In genomic region chr14:66528135-66528534, GRCm38 (mm10) we compare ENCODE assay signal across 20 mouse cellular contexts.
DNase-seq lines count a peak whose midpoint lies in the region; ATAC-seq and TF ChIP-seq lines count a peak whose summit lies in the region.
"Had no signal": no experiment of that assay in that cellular context is flagged by ENCODE, and none has a peak within 500 bp of the region (broad histone marks: within the 10 kb centered on the region; RNA-seq: fewer than 3 reads in every experiment).

No protein-coding gene starts in this region.

- TF ChIP-seq CTCF in left cerebral cortex, adult 2 months (IDR thresholded peaks at IDR 0.05) = no peak

- H3K9ac ChIP-seq in forebrain, embryonic 11.5 days (ENCODE audit: low read length) = no peak overlapping the region
- H3K9ac ChIP-seq in forebrain, embryonic 14.5 days (ENCODE audit: low read length) = no peak overlapping the region
- no peak overlapping the region for H3K9ac ChIP-seq in limb, embryonic 14.5 days (ENCODE audit: low read depth, low read length, severe bottlenecking)
- H3K9ac ChIP-seq: hindbrain, embryonic 15.5 days; liver, embryonic 14.5 days had no signal

- no peak overlapping the region for H3K4me2 ChIP-seq in forebrain, embryonic 11.5 days (ENCODE audit: low read depth, low read length, severe bottlenecking)
- no peak overlapping the region for H3K4me2 ChIP-seq in forebrain, embryonic 14.5 days (ENCODE audit: low read length)
- H3K4me2 ChIP-seq in limb, embryonic 14.5 days (replicated peaks; ENCODE audit: low read depth, low read length, severe bottlenecking) = no peak overlapping the region
- H3K4me2 ChIP-seq: hindbrain, embryonic 15.5 days; midbrain, embryonic 11.5 days had no signal

- H3K4me1 ChIP-seq in forebrain, embryonic 11.5 days (replicated peaks; ENCODE audit: control insufficient read depth, insufficient read depth, low read length) = no peaks in the 10 kb centered on the region
- H3K4me1 ChIP-seq in forebrain, embryonic 14.5 days (ENCODE audit: control insufficient read depth, insufficient read depth, low read length) = no peaks in the 10 kb centered on the region
- no peaks in the 10 kb centered on the region for H3K4me1 ChIP-seq in limb, embryonic 14.5 days (ENCODE audit: control insufficient read depth, insufficient read depth, low read length)

- H3K4me3 ChIP-seq in forebrain, embryonic 11.5 days (ENCODE audit: low read depth, low read length) = no peak overlapping the region
- no peak overlapping the region for H3K4me3 ChIP-seq in forebrain, embryonic 14.5 days (ENCODE audit: low read depth, low read length)
- H3K4me3 ChIP-seq in left cerebral cortex, adult 2 months = no peak overlapping the region
- no peak overlapping the region for H3K4me3 ChIP-seq in limb, embryonic 14.5 days (replicated peaks; ENCODE audit: low read length)
- H3K4me3 ChIP-seq: gastrocnemius, adult 2 months; heart, adult 2 months; hindbrain, embryonic 15.5 days had no signal

- intact Hi-C loops in left cerebral cortex, adult 2 months (cut with DNase I) = loop anchor here (5.0 kb wide), 1 partner anchor 71 kb away; no protein-coding TSS in a partner anchor

- no peaks in the 10 kb centered on the region for H3K27me3 ChIP-seq in forebrain, embryonic 11.5 days (ENCODE audit: control insufficient read depth, insufficient read depth, low read length)
- H3K27me3 ChIP-seq in forebrain, embryonic 14.5 days (replicated peaks; ENCODE audit: control insufficient read depth, insufficient read depth, low read length) = no peaks in the 10 kb centered on the region
- no peaks in the 10 kb centered on the region for H3K27me3 ChIP-seq in limb, embryonic 14.5 days (ENCODE audit: control insufficient read depth, insufficient read depth, low read length)
- H3K27me3 ChIP-seq: hindbrain, embryonic 15.5 days had no signal

- peak; percentile 58 for DNase-seq in forebrain, embryonic 11.5 days (ENCODE audit: low spot score)
- no peak for DNase-seq in forebrain, embryonic 14.5 days (ENCODE audit: low spot score)
- DNase-seq in left cerebral cortex, adult 2 months (ENCODE audit: extremely low spot score in 1 of 2, low spot score in 2 of 2) = no peak
- no peak for DNase-seq in left cerebral cortex, adult 11 months (ENCODE audit: low spot score)
- DNase-seq in embryo, embryonic 11 days = peak; percentile 47
- DNase-seq in limb, embryonic 14.5 days (ENCODE audit: low spot score) = peak; percentile 65
- DNase-seq in spleen, postnatal 10 days (ENCODE audit: low spot score in 2 of 2) = no peak
- no peak for DNase-seq in c-Kit-positive CD71-positive TER-119-positive erythroid progenitor cells, embryonic 14.5 days (ENCODE audit: low spot score)
- DNase-seq: cerebellum, adult 11 months; cerebellum, postnatal 25 days; gastrocnemius, adult 2 months; heart, adult 2 months; kidney, adult 18-20 months; layer of hippocampus, adult 9-11 months; right cerebral cortex, postnatal 25 days; thymus, adult 18-20 months had no signal

- 50% methylated on average over 5 of the region's 5 CpGs for WGBS in forebrain, embryonic 11.5 days
- 47% methylated on average over 5 of the region's 5 CpGs for WGBS in forebrain, embryonic 14.5 days
- WGBS in limb, embryonic 14.5 days = 26% methylated on average over 5 of the region's 5 CpGs

- no peak for ATAC-seq in forebrain, embryonic 11.5 days (replicated peaks; ENCODE audit: low FRiP score)
- no peak for ATAC-seq in forebrain, embryonic 14.5 days
- no peak for ATAC-seq in limb, embryonic 14.5 days (ENCODE audit: low FRiP score, low read depth)
- ATAC-seq: forebrain, embryonic 16.5 days had no signal

- no peaks in the 10 kb centered on the region for H3K9me3 ChIP-seq in forebrain, embryonic 11.5 days (ENCODE audit: control insufficient read depth, low read length)
- no peaks in the 10 kb centered on the region for H3K9me3 ChIP-seq in forebrain, embryonic 14.5 days (replicated peaks; ENCODE audit: control insufficient read depth, low read length)
- no peaks in the 10 kb centered on the region for H3K9me3 ChIP-seq in limb, embryonic 14.5 days (ENCODE audit: control insufficient read depth, low read length)
- H3K9me3 ChIP-seq: hindbrain, embryonic 15.5 days had no signal

- H3K27ac ChIP-seq in forebrain, embryonic 11.5 days (ENCODE audit: low read depth, low read length) = no peak overlapping the region
- H3K27ac ChIP-seq in forebrain, embryonic 14.5 days (ENCODE audit: low read depth, low read length) = no peak overlapping the region
- peak overlapping the region; percentile 76; the same call in 1 of the 2 replicates for H3K27ac ChIP-seq in left cerebral cortex, adult 2 months
- no peak overlapping the region for H3K27ac ChIP-seq in limb, embryonic 14.5 days (replicated peaks; ENCODE audit: low read depth, low read length)
- H3K27ac ChIP-seq: gastrocnemius, adult 2 months; heart, adult 2 months; hindbrain, embryonic 15.5 days; liver, embryonic 14.5 days had no signal

- no peak for TF ChIP-seq POLR2A in limb, embryonic 14.5 days (IDR thresholded peaks at IDR 0.05; ENCODE audit: borderline replicate concordance, extremely low read depth, insufficient read depth, insufficient read length)

- H3K36me3 ChIP-seq in forebrain, embryonic 11.5 days (ENCODE audit: control insufficient read depth, insufficient read depth, low read length) = no peaks in the 10 kb centered on the region
- no peaks in the 10 kb centered on the region for H3K36me3 ChIP-seq in forebrain, embryonic 14.5 days (ENCODE audit: control insufficient read depth, insufficient read depth, low read length)
- H3K36me3 ChIP-seq in limb, embryonic 14.5 days (ENCODE audit: control insufficient read depth, insufficient read depth, low read length) = no peaks in the 10 kb centered on the region
- H3K36me3 ChIP-seq: hindbrain, embryonic 15.5 days had no signal

Comparison
In these comparisons a context has a peak if more than half of its experiments do, and no peak if none do; other contexts are left out.
1. DNase-seq: peak in forebrain, embryonic 11.5 days (single experiment), embryo, embryonic 11 days (single experiment) and limb, embryonic 14.5 days (single experiment); none in forebrain, embryonic 14.5 days (single experiment), left cerebral cortex, adult 2 months (0 of 2), left cerebral cortex, adult 11 months (single experiment), spleen, postnatal 10 days (0 of 2) and c-Kit-positive CD71-positive TER-119-positive erythroid progenitor cells, embryonic 14.5 days (single experiment).